Mouse (Mus musculus) adrenal gland, adult 18-20 months (tissue): ENCODE data around the gene Zranb2. TPM values are rescaled to one million over a fixed set of nuclear protein-coding genes. Genes with fewer than 3 reads are reported as not detected.

Experiments
- DNase-seq, 2 experiments: peaks; one replicate each; pipeline ENCODE4 v3.0.0; 2021 to 2022; ENCODE audit warnings: low spot score in 2 of 2
- microRNA-seq, 2 experiments: library from miRNA; unstranded; fragments of <30 nt; microRNA quantifications; one replicate each; pipeline ENCODE4 v1.2.0; 2021; ENCODE audit warnings: borderline number of aligned reads in 2 of 2
- total RNA-seq, 2 experiments: library from RNA; stranded (reverse); gene quantifications; 1 replicate in 1 of 2; 2 replicates in 1 of 2; pipeline ENCODE4 v1.2.3; 2021

Gene Zranb2
- total RNA-seq, 2 experiments from 2014 or later = 62.5 to 66.8 TPM

DNA sequence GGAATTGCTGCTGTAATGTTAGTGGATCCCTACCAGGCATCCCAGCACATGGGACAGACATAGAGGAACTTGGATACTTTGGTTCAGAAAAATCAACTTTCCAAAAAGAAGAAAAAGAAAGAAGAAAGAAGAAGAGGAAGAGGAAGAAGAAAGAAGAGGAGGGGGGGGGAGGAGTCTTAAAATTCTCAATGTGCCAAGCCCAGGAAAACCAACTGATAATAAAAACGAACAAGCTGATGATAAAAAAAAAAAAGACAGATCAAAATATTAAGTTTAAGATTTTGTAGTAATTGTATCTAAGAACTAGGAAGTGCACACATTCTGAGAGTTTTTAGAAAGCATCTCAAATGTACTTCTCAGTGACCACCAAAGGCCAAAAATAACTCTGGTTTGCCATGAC lies 42.9 kb downstream of the Zranb2 start:
- no peak for DNase-seq

DNA sequence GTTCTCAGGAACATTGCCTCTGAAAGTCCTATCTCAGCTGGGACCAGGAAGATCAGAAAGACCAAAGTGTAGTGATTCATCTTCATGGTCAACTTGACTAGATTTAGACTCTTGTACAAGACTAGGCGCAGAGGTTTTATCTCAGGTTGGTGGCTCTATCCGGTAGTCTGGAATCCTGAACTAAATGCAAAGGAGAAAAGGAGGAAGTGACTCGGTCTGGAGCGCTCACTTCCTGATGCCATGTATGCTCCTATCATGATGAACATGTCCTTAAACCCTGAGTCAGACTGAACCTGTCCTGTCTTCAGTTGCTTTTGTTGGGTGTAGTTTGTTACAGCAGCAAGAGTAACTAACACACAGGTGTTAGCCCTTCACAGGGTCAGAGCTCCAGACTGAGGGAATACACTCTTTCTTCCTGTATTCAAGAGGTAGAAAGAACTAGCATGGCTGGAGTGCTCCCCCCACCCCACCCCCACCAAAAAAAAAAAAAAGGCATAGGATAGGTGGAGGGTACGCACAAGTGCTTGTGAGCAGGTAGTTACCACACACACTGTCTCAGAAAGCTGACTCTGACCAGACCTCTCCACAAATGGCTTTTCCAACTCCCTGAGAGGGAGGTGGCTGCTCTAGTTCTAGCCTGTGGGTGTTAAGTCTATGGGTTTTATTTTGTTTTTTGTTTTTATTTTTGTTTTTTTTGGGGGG lies 44.7 kb downstream of the Zranb2 start:
- no peak for DNase-seq

- no peak for DNase-seq
Measured at GRCm38 (mm10) chr3:157579376-157579775, 45.4 kb downstream of the Zranb2 start.

- no peak for DNase-seq
Measured at GRCm38 (mm10) chr3:157580299-157580698, 46.3 kb downstream of the Zranb2 start.

DNA sequence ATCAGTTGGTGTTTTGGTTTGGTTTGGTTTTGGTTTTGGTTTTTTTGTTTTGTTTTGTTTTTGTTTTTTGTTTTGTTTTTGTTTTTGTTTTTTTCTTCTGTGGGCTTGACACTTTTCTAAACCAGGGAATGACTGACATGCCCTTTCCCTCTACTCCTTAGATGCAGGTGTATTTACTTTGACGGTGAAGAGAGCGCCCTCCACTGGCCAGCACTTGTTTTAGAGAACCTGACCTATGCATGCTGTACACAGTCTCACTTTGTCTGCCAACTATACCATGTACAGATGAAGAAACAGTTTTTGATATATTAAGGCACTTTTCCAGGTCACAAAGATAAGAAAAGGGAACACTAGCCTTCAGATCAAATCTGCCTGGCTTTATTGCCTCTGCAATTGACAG lies 47.8 kb downstream of the Zranb2 start:
- no peak for DNase-seq

- DNase-seq = no peak
Measured at GRCm38 (mm10) chr3:157582626-157583405, 48.9 kb downstream of the Zranb2 start.

GRCm38 (mm10) chr3:157597837-157598379 lies 63.9 kb downstream of the Zranb2 start:
- no peak for DNase-seq

Small RNA genes within 50 kb of the gene (microRNA-seq; reads per million reads assigned to microRNA genes)
- 106 to 108 reads per million in 2 experiments for gene Mir186

Other genes starting within 250 kb of the Zranb2 start
- 10 to 100 TPM; 15.0 to 53.2 TPM for gene Ptger3, start 32.7 kb downstream of the Zranb2 start, total RNA-seq